Mouse (Mus musculus) lung, adult 2 months (tissue): Measurements from ENCODE around the gene Pla2g7.

Experiments
- CTCF ChIP-seq: fragments of 200-500 bp; IDR thresholded peaks from 2 replicates; pipeline ENCODE4 v1.5.1; 2011; ENCODE audit warnings: mild to moderate bottlenecking, low read length, control low read depth; ENCODE audit not compliant: insufficient read depth
- POLR2A ChIP-seq: fragments of 200-500 bp; IDR thresholded peaks from 2 replicates; pipeline ENCODE4 v1.6.1; 2011; ENCODE audit warnings: low read depth, mild to moderate bottlenecking, control low read depth, low read length, borderline replicate concordance; ENCODE audit errors: extremely low read depth

DNA sequence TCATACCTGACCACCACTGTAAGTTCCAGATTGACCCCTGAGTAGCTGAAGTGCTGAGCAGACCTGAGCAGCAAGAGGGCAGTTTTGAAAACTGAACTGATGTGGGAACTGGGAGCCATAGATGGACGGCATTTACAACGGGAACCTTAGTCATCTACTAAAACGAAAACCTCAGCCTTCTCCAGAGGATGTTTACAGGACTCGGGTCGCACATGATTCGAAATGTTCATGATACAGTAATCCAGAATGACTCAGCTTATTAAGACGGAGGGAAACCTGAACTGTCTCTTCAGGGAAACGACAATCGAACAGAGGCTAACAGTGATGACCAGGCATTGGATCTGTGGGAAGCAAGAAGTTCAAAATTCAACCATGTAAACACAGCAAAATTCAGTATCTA, 51.3 kb downstream of the Pla2g7 start:
- TF ChIP-seq CTCF (no peak), POLR2A (no peak)
